Mouse (Mus musculus): ENCODE data around the gene Slmap.
"Not testable (repeated sequence)": the region's sequence is repeated elsewhere in the genome, so short reads cannot be mapped to it uniquely, and the experiment has no call there.

Slmap gene

DNA sequence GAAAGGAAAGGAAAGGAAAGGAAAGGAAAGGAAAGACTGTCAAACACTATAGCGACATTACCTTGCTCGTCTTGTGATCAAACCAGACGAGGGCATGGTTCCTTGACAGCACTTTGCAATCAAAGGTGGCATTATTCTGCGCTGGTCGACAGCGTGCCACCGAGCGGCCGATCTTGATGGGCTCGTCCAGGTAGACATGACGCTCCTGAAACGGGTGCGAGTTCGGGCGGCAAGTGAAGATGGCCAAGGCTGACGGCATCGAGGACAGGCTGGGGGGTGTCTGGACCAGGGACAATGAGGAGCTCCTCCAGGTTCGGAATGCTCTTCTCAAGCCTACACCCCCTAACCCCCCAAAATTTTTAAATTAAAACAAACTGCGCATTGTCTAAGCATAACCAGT, 1.5 kb downstream of the Slmap start:
- CTCF ChIA-PET = no interaction called here

DNA sequence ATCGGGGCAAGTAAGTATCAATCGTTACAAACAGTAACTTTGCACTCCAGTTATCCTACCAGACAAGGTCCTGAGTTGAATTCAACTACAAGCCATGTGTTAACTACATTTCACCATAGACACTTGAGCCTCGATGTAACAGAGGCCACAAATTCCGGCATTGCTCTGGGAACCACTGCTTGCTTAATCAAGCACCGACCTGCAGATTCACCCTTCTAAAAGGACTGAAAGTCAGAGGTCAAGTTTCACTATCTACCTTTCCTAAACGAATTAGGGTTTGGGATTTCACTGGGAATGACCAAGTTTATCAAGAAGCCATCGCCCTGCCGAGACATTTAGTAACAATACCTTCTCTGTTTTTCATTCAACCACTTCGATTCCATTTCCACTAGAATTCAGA, 2.0 kb downstream of the Slmap start:
- CTCF ChIA-PET = no interaction called here

GRCm38 (mm10) chr14:26531410-26532313, 3.1 kb downstream of the Slmap start:
- CTCF ChIA-PET = interaction anchor here (0.6 kb wide), 1 partner anchor 145 kb away, joined by 4 read pairs; no protein-coding TSS in a partner anchor

DNA sequence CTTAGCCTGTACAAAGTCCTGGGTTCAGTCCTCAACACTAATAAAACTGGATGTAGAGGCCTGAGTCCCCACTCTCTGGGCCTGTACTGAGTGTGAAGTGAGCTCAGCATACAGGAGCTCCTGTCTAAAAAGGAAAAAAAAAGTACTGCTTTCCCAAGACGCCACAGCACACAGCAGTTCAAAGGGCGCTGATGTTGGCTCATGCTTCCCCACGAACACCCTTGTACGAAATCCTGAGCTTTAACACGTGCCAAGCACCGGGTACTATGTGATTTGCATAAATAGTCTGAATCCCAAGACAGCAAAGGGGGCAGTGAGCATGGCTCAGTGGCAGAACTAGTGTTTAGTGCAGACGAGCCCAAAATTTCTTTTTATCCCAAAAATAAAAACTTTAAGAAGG, 4.4 kb downstream of the Slmap start:
- CTCF ChIA-PET = no interaction called here

DNA sequence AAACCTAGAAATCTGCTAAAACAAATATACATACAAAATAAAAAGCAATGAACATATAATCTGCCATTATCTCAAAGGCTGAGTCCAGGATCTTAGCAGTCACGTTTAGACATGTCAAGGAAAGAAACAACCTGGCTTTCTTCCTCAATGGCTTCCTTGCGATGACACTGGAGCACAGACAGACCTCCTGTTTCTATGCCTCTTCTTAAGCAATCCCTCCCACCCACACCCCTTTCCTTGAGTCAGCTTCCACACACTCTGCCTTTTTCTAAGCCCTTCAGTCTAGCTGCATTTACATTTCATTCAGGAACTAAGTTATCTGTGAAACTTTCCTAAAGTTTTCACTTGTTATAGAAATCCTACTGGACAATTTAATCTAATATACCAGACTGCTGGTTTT, 6.4 kb downstream of the Slmap start:
- CTCF ChIA-PET = no interaction called here

GRCm38 (mm10) chr14:26525955-26526354, 8.8 kb downstream of the Slmap start:
- CTCF ChIA-PET = no interaction called here

DNA sequence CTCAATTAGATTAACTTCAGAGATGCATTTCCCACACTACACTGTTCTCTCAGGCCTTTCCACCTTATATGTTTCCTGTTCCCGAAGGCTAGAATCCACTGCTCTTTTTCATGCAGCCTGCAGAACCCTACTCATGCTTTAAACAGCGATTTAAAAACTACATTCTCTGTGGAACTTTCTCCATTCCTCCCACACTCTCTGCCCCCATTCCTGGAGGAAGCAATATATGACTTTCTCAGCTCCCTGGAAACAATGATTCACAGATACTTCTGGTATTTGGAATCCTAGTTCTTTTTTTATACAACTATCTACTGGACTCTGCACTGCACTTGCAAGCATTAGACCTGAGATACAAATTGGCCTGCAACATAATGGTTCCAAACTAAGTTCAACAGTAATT, 11.6 kb downstream of the Slmap start:
- CTCF ChIA-PET = interaction anchor here (0.7 kb wide), 1 partner anchor 82 kb away, joined by 5 read pairs; no protein-coding TSS in a partner anchor

DNA sequence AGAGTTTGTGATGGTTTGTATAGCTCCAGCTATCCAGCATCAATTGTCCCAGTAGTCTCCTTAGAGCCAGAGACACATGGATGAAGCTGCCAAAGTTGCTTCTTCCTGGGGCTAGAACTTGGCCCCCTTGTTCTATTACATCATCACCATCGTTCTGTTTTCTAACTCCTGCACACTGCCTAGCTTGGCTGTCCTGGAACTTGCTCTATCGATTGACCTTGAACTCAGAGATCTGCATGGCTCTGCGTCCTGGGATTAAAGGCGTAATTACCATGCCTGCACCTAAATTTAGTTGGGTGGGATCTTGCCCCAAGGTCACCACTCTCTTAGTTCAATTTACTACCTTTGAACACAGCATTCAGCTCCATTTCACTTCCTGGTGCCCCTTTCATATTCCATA, 14.9 kb downstream of the Slmap start:
- CTCF ChIA-PET = interaction anchor here (0.6 to 0.9 kb wide), 2 partner anchors 122 to 346 kb away, joined by 3 to 6 read pairs; no protein-coding TSS in a partner anchor

- CTCF ChIA-PET = no interaction called here
Measured at GRCm38 (mm10) chr14:26517843-26518242, 16.9 kb downstream of the Slmap start.

DNA sequence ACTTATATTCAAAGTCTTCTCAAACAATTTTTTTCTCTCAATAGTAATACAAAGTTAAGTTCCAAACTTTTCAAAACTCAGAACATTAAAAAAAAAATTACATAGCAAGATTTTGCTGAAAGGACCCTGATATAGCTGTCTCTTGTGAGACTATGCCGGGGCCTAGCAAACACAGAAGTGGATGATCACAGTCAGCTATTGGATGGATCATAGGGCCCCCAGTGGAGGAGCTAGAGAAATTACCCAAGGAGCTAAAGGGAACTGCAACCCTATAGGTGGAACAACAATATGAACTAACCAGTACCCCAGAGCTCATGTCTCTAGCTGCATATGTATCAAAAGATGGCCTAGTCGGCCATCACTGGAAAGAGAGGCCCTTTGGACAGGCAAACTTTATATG, 18.5 kb downstream of the Slmap start:
- CTCF ChIA-PET = not testable (repeated sequence)

- CTCF ChIA-PET = no interaction called here
Measured at GRCm38 (mm10) chr14:26515802-26516201, 18.9 kb downstream of the Slmap start.

DNA sequence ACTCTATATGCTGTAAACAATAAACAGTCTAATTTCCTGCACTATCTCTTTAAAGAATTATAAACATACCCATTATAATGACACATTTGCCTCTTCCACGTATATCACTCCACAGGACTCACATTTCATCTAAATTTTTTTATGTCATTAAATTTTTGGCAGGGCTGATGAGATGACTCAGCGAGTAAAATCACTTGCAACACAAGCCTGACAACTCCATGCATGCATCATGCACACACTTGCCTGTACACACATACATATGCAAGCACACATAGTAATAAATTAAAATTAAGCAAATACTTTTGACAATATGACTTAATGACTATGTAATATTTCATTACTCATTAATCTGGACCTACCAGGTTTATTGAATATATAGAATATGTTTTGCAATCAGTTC, 24.2 kb downstream of the Slmap start:
- CTCF ChIA-PET = no interaction called here

- CTCF ChIA-PET = no interaction called here
Measured at GRCm38 (mm10) chr14:26508150-26508549, 26.6 kb downstream of the Slmap start.

DNA sequence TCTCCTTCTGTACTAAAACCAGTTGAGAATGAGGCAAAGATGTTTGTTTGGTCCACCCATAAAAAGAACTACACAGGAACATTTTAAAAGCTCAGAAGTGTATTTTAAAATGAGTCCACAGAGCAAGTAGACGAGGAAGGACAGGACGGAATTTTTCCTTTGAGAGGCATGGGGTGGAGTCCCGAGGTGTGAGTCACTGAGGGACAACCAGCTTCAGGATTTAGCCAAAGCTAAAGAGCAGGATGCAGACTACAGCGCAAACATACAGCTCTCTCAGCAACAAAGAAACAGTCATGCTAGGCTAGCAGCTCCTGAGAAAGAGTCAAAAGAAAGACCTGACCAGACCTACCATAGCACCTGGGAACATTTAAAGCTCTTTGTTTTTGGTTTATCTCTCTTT, 27.4 kb downstream of the Slmap start:
- CTCF ChIA-PET = no interaction called here

DNA sequence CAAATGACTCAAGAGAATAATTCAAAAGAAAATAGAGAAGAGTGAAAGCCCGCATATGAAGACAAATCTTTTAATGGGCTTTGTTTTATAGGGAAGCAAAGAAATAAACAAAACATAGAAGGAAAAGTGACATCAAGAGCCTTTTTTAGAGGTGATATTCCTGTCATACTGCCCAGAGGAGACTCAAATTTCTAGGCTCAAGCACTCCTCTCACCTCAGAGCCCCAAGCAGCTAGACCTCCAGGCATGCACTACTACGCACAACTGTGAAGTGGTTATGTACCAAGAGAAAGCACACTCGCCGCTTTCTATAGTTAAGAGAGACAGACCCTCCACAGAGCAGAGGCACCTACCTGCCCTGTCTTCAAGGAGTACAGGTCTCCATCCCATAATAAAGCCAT, 30.2 kb downstream of the Slmap start:
- CTCF ChIA-PET = no interaction called here

GRCm38 (mm10) chr14:26500136-26500933, 34.4 kb downstream of the Slmap start:
- CTCF ChIA-PET = no interaction called here

- CTCF ChIA-PET = interaction anchor here (0.6 to 0.7 kb wide), 2 partner anchors 68 to 375 kb away, joined by 4 read pairs; no protein-coding TSS in a partner anchor
Measured at GRCm38 (mm10) chr14:26495021-26495420, 39.7 kb downstream of the Slmap start.

- CTCF ChIA-PET = no interaction called here
Measured at GRCm38 (mm10) chr14:26491150-26491549, 43.6 kb downstream of the Slmap start.

DNA sequence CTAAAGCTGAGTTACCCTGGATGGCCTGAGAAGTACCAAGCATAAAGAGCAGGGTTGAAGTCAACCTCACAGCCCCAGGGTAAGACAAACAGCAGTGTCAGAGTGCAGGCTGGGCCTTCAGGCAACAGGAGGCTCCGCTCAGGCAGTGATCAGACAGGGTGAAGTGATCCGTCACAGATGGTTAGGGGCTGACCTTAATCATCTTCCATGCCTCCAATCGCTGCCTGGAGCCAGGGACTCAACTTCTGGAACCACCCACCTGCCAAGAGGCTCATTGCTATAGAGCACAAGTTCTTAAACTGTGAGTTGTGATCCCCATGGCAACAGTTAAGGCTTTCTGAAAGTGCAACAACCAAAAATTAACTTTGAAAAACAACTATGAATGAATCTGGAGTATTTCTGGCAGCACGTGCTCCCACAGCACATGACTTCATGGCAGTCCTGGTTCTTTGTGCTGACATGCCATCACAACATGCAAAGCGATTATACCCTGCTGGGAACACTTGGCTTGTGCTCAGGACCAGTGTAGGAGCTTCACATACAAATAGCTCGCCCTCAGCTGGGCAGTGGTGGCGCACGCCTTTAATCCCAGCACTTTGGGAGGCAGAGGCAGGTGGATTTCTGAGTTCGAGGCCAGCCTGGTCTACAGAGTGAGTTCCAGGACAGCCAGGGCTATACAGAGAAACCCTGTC, 46.3 kb downstream of the Slmap start:
- CTCF ChIA-PET = no interaction called here

- CTCF ChIA-PET = no interaction called here
Measured at GRCm38 (mm10) chr14:26486416-26487198, 48.1 kb downstream of the Slmap start.

DNA sequence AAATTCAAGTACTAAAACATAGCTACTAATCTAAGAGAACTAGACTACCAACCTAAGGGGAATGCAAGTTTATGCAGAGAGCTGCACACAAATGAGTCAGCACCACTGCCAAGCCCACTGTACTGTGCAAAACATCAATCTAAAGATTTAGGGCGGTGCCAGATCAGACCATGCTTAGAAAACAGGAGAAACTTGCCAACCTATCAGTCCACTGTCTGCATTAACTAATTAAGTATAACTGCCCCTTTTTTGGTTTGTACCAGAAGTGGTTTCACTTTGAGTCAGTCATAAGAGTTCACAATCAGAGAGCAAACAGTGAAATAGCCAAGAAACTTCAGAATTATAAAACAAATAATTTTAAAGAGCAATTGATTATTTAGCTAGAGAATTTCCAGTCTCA, 53.3 kb downstream of the Slmap start:
- CTCF ChIA-PET = interaction anchor here (0.5 kb wide), 1 partner anchor 1691 kb away, joined by 20 read pairs; no protein-coding TSS in a partner anchor

Data from spleen, embryonic (tissue).